Comparison of ENCODE assay signal across 32 mouse cellular contexts in genomic region chr16:18568599-18568998, GRCm38 (mm10). TPM values are rescaled to one million over a fixed set of nuclear protein-coding genes. Genes with fewer than 3 reads are reported as not detected.
"Had no signal": no experiment of that assay in that cellular context is flagged by ENCODE, and none has a peak within 500 bp of the region (broad histone marks: within the 10 kb centered on the region; RNA-seq: fewer than 3 reads in every experiment).

No protein-coding gene starts in this region.

- H3K9me3 ChIP-seq: limb, embryonic 10.5 days; limb, embryonic 13.5 days; limb, embryonic 15.5 days; liver, embryonic 12.5 days; liver, embryonic 13.5 days; liver, embryonic 15.5 days; lung, embryonic 15.5 days; midbrain, embryonic 10.5 days; midbrain, embryonic 12.5 days; midbrain, embryonic 13.5 days; midbrain, embryonic 15.5 days had no signal

- ATAC-seq: liver, embryonic 12.5 days; liver, postnatal 0 days; lung, postnatal 0 days; midbrain, embryonic 13.5 days; midbrain, embryonic 15.5 days; midbrain, embryonic 16.5 days had no signal

- H3K36me3 ChIP-seq: limb, embryonic 10.5 days; liver, embryonic 12.5 days; liver, embryonic 13.5 days; liver, embryonic 15.5 days; lung, embryonic 15.5 days; midbrain, embryonic 10.5 days; midbrain, embryonic 12.5 days; midbrain, embryonic 13.5 days; midbrain, embryonic 15.5 days had no signal

- H3K9ac ChIP-seq: limb, embryonic 12.5 days; limb, embryonic 13.5 days; limb, embryonic 15.5 days; liver, embryonic 12.5 days; liver, embryonic 13.5 days; liver, embryonic 14.5 days; liver, embryonic 15.5 days; liver, postnatal 0 days; lung, embryonic 14.5 days; lung, embryonic 15.5 days; midbrain, embryonic 12.5 days; midbrain, embryonic 13.5 days; midbrain, embryonic 15.5 days had no signal

- DNase-seq: left cerebral cortex, postnatal 4 days; liver; liver, embryonic 13.5 days; liver, postnatal 0 days; lung, adult 18-20 months; lung, adult 2 months; lung, embryonic 14.5 days; lung, postnatal 10 days; lung, postnatal 14 days; lung, postnatal 36 days; lung, postnatal 4 days; midbrain, embryonic 14.5 days had no signal

- H3K27me3 ChIP-seq: limb, embryonic 12.5 days; limb, embryonic 13.5 days; limb, embryonic 15.5 days; lung, embryonic 15.5 days; midbrain, embryonic 12.5 days; midbrain, embryonic 13.5 days; midbrain, embryonic 15.5 days had no signal

- H3K27ac ChIP-seq: limb, embryonic 10.5 days; limb, embryonic 12.5 days; limb, embryonic 13.5 days; limb, embryonic 15.5 days; liver, embryonic 12.5 days; liver, embryonic 13.5 days; liver, embryonic 14.5 days; liver, embryonic 15.5 days; lung, embryonic 15.5 days; macrophage; midbrain, embryonic 10.5 days; midbrain, embryonic 12.5 days; midbrain, embryonic 13.5 days; midbrain, embryonic 15.5 days had no signal

- H3K4me3 ChIP-seq: limb, embryonic 10.5 days; limb, embryonic 12.5 days; limb, embryonic 13.5 days; limb, embryonic 15.5 days; liver, embryonic 12.5 days; liver, embryonic 13.5 days; liver, embryonic 15.5 days; lung, embryonic 15.5 days; megakaryocyte, embryonic 14.5 days; midbrain, embryonic 10.5 days; midbrain, embryonic 12.5 days; midbrain, embryonic 13.5 days; midbrain, embryonic 15.5 days; myocyte had no signal

- H3K4me1 ChIP-seq: limb, embryonic 10.5 days; liver, embryonic 12.5 days; liver, embryonic 13.5 days; liver, embryonic 15.5 days; lung, embryonic 15.5 days; megakaryocyte, embryonic 14.5 days; midbrain, embryonic 12.5 days; midbrain, embryonic 13.5 days; midbrain, embryonic 15.5 days had no signal

- H3K4me2 ChIP-seq: limb, embryonic 12.5 days; limb, embryonic 13.5 days; limb, embryonic 15.5 days; liver, embryonic 11.5 days; liver, embryonic 12.5 days; liver, embryonic 13.5 days; liver, embryonic 15.5 days; lung, embryonic 14.5 days; lung, embryonic 15.5 days; midbrain, embryonic 11.5 days; midbrain, embryonic 12.5 days; midbrain, embryonic 13.5 days; midbrain, embryonic 15.5 days had no signal

RNA-seq across cellular contexts. Expression of gene Tbx1, which starts 21.9 kb away (rescaled TPM):
- polyA plus RNA-seq: liver, embryonic 12.5 days; liver, postnatal 0 days; macrophage had no signal

RNA-seq across cellular contexts. Expression of gene Gp1bb, which starts 53.6 kb away (rescaled TPM):
- polyA plus RNA-seq: liver, adult 2 months had no signal

RNA-seq across cellular contexts. Expression of gene Gm49601, which starts 57.6 kb away (rescaled TPM):
- polyA plus RNA-seq: liver, adult 2 months; liver, embryonic 11.5 days; liver, postnatal 0 days; macrophage had no signal
